Mouse (Mus musculus) frontal cortex, postnatal 25 days (tissue): ENCODE data around the gene Fyb.
A peak's percentile ranks its signal among the peaks of the same experiment; 100 is the strongest.

Source experiments
- DNase-seq, 2 experiments: peaks; one replicate each; pipeline ENCODE4 v3.0.0; 2022; ENCODE audit warnings: low spot score in 2 of 2

Fyb gene

DNA sequence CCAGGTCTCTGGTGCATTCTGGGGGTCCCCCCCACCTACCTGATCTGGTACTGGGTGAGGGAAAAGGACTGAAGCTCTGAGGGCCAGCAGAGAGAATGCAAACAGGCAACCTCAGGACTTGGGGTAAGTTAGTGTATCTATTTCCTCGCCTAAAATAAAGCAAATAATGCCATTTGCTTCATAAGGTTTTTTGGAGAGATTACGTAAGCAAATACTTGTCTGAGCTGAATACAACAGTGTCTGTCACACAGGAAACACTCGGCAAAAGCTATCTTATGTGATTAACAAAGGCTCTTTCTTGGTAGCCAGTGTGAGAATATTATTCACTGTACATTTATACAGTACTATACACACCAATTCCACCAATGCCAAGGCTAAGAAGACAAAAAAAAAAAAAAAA, 76.0 kb downstream of the Fyb start:
- no peak for DNase-seq

DNA sequence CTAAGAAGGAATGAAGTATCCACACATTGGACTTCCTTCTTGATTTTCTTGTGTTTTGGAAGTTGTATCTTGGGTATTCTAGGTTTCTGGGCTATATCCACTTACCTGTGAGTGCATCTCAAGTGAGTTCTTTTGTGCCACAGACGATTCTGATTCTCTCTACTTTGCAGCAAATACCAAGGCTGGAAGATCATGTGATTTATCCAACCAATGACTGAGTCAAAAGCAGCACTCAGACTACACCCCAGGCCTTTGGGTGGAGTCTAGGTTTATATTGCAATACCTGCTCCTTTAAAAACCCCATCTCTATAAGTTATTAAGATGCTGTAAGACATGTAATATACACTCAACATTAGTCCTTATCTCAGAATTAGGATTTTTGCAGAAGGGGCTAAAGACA, 77.7 kb downstream of the Fyb start:
- DNase-seq = no peak

DNA sequence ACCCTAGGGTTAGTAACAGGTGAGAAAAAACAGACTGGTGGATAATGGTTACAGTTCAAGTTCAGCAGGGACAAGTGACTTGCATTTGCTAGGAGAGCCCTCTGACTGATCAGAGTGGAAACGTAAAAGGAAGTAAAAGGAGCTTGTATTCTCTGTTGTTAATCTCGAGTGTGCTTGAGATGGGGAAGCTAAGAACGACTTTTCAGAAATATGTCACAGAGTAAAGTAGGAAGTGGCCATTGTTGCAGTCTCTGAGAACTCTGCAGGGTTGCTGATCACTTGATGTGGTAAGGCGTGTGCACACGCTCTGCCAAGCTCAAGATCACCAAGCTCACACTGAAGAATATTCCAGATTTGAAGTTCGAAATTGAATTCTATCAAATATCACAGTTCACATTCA, 78.7 kb downstream of the Fyb start:
- no peak for DNase-seq

DNA sequence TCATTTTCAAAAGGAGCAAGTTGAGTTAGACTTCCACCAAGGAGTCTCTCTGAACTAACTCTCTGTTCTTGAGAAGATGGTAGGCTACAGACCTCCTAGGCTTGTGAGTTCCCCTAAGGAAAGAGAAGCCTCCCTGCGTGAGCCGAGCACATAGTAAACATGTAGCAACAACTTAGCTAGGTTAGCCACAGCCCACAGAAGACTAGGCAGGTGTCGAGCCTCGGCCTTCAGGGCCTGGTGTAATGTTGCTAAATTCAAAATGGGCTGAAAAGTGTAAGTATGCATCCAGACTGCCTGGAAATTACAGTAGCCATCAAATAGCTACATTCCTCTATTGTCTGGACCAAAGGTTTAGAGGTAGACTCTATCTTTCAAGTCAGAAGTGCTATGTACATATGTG, 79.3 kb downstream of the Fyb start:
- no peak for DNase-seq

DNA sequence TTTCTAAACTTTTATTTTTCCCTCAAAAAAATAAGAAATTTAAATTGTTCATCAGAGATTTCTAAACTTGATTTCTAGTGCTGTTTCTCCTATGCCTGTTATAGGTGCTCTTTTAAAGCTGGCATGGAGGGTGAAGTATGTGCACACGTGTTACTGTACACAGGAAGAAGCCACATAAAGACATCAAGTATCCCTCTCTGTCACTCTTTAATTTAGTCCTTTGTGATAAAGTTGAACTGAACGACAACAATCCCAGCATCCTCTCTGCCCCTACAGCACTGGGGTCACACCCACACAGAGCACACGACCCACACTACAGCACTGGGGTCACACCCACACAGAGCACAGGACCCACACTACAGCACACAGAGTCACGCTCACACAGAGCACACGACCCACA, 88.0 kb downstream of the Fyb start:
- no peak for DNase-seq

DNA sequence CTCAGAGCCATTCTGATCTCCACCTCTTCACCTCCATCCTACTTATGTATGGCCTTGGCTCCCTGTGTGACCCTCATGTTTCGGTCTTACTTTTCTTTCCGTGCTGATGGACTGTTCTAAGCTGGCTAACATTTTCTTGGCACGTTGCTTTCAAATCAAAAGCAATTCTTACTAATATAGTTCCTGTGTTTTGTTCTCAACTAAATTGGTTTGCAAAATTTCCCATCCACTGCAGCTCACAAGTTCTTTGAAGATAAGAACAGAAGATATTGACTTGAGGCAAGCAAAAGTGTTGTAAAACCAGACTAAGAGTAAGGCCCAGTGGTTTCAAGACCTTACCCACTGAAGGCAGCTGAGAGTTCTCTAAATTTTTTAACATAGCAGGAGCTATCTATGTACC, 90.2 kb downstream of the Fyb start:
- DNase-seq = no peak

DNA sequence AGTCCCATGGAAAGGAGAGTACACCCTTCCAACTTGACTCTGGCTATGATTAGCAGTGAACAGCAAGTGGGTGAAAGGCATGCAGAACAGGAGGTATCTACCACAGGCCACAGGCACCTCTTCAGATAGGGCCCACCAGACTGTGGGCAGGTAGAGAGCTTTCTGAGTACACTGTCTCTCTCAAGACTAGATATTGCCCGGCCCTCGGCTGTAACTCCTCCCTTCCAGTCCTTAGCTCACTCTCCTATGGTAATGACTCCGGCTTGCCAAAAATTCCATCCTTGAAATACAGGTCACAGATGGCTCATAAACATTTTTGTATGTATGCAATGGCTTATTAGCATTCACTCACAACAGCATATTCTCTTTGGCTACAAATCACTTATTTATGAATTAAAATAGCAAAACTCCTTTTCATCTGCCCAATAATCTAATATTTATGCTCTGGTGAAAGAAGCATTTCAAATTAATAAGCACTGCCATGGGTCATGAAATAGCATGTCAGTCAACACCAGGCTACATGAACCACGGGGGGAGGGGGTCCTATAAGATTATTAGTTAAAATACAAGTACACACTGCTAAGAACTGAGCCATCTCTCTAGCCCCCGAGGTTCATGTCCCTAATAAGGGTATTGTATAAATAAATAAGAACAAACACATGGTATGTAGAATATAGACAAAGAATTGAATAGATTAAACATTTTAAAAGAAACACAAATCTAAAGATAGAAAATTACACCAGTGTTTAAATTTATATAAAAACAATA, 93.9 kb downstream of the Fyb start:
- no peak for DNase-seq

DNA sequence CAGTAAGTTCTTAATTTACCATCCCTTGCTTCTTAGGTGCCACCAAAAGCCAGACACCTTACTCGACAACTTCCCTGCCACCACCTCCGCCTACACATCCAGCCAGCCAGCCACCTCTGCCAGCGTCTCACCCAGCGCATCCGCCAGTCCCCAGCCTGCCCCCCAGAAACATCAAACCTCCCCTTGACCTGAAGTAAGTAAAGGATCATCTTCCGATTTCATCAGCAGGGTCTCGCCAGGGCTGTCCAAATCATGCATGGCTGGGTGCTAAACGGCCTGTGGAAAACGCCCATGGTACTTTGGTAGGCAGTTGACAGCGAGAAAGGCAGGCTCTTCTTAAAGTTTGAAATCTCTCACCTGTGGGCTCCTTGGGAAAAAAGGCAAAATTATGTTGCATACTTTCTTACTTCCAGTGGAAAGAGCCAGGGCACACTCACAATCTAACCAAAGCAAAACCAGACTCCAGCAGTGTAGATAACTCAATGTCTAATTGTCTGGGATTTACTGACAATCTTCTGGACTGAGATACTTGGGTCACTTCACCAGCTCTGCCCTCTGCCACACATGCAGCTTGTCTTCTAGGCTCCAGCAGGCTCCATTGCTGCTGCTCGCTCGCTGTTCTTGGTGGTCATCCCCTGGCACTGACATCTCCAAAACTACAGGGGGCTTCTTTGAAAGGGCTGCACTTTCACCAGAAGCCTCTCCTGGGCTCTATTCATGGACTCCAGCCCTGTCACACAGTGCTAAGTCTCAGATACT, 97.1 kb downstream of the Fyb start:
- no peak for DNase-seq

DNA sequence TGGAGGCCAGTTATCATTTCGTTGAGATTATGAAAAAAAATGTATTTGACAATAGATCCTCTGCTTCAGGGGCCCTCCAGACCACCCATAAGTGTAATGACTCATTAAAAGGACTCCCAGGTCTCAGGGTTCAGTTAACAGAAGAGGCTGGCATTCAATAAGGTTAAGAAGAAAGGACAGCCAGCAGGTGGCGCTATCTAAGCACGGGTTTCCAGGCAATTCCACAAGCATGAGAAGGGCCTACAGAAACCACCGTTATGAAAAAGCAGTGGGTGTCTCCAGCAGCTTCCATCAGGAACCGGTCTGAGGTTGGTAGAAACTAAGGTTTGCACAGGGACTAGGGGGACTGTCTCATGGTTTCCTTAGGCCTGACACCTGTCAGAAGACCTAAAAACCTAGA, 99.9 kb downstream of the Fyb start:
- DNase-seq = peak; percentile 70 to 76

DNA sequence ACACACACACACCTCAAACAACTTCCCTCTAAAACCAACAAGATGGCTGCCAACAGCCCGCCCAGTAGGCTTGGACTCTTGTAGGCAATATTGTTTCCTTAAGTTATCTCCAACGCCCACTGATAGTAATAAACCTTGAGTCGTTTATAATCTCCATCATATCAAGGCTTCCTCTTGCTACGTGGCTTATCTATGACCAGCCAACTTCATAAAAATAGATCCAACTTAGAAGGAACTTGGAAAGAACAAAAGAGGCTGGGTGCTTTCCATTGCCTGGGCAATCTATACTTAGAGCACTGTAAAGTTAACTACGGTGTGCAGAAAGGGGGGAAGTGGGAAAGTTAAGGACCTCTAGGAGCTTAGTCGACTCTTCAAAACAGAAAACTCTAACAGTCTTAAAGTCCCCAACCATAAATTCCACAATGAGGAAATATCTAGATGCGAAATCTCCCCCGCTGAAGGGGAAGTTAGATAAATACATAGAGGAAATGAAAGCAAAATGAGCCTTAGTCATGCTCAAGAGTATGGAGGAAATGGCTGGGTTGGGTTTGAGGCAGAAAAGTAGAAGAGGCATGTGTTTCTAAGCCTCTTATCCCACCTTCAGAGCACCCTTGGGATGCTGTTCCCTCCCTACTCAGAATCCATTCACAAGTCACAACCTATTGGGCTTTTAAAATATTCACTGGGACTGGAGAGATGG, 101.0 kb downstream of the Fyb start:
- no peak for DNase-seq

DNA sequence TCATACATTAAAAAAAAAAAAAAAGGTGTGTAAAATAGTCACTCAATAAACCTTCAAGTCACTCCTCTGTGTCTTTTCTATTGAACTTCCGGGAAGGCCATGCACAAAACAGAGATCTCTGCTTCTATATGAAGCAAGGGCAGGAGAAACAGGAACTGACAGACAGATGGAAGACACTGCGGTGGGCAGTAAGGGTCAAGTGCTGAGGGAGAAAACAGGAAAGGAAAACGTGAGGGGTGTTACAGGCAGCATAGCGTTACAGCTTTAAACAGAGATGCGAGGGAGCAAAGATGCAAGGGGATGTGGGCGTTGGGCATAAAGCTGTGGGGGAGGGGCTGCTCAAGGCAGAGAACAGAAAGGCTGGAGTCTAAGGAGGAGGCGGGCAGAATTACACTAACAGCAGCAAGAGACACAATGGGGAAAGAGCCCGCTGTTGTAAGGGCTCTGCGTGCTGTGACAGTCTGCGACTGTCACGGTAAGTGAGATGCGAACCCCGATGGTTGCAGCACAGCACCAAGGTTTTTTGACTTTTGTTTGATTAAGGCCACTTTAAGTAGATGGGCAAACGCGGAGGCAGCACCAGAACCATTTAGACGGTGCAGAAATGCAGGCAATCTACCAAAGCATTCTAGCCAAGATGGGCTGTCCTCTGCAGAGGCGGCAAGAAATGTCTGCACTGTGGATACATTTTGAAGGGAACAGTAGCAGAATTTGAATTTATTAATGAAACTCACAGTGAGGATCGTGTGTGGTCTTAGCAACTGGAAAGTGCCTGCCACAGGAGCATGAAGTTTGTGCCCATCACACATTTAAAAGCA, 101.9 kb downstream of the Fyb start:
- DNase-seq = no peak

DNA sequence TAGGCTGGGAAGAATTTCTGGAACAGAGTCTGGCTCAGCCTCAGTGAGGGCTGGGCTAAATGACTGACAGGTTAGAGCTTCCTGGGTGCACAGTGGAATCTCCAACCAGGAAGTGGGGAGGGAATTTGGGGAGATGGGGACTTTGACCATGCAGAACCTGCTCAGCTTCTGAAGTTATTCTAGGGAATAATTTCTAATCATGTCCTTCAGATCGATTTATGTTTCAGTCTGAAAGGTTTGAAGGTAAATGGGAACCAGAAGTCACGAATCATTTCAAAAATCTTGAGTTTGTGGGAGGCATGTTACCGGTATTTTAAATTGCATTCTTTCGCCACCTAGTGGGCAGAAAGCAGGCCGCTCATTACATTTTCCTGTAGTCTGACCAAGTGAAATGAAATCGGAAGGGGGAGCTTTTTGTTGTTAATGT, 103.0 kb downstream of the Fyb start:
- peak; percentile 11 to 35 for DNase-seq

DNA sequence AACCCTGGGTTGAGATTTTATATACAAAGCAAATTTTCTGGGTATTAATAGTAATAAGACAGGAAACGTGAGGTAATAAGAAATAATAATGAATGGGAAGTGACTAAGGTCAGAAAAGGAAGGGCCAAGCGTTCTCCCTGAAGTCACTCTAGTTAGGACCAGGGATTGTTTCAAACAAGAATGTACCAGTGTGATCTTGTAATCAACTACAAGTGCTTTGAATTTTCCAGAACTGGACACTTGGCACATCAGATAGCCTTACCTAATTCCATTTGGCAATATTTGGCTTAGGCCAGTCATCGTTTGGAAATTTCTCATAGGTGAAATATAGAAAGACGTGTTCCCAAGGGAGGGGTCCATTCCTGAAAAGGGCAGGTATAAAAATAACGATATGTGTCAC, 103.5 kb downstream of the Fyb start:
- DNase-seq = no peak

DNA sequence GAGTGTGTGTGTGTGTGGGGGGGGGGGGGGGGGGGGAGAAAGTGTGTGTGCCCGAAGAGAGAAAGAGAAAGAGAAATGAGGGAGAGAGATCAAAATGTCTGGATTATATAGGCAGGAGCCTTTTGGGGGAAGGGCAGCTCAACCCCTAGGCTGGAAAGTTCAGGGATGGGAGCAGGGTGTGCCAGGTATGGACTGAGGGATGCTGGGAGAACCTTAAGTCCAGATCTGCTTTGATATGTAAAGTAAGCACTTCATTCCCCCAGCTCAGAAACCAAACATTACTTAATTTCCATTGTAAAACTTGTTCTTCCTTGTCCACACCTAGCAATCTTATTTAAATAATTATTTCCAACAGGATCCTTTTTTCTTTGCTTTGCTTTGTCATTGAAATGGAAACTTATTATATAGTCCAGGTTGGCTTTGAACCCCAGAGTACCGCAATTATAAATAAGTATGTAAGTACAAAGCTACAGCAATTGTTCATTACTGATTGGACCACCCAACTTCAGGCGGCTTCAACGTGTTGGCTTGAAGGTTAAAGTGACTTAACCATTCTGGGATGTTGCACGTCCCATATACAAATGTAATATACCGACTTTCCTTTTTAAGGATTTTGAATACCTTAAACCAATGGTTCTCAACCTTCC, 105.9 kb downstream of the Fyb start:
- DNase-seq = no peak

DNA sequence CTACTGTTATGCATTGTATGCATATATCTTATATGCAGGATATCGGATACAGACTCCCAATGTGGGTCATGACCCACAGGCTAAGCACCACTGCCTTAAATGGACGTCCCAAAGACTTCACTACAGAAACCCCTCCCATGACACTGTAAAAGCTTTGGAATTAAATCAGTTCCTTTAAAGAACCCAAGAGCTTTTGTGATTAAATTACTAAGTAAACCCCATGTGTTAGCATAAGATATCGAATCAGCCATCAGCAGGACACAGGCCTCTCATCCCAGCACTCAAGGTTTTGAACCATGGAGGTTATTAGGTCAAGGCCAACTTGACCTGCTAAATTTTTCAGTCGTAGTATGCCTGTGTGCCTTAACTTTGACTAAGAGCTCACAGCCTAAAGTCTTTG, 106.5 kb downstream of the Fyb start:
- no peak for DNase-seq

DNA sequence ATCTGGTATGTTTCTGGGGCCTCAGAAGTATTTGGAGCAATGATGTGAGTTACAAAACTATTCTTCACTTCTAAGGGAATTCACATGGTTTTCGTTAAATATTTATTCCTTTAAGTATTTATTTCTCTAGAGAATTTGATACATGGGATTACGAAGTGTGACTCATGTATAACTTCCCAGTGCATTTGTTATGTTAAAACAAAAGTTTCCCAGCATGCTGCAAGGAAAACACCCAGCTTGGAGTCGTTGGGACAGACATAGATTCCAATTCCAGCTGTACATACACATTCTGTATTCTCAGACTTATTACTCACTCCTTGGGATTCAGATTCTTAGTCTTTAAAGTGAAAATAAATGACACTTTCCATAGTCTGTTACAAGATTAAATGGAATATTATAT, 112.8 kb downstream of the Fyb start:
- DNase-seq = no peak

DNA sequence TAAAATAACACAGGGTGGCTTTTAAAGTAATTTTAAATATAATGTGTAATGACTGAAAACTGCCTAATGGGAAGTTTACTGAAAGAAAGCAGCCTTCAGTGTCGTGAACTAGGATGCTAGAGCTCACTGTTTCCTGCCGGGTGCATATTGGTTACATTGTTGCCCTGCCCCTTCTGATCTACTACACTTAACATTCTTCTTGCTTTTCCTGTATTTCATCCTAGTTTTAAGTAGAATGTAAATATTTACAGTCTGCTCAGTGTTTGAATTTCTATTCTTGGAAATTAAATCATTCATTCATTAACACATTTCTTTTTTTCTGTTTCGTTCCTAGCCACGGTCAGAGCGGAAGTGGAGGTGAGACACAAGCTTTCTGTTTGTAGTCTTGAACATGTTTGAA, 119.6 kb downstream of the Fyb start:
- DNase-seq = no peak

DNA sequence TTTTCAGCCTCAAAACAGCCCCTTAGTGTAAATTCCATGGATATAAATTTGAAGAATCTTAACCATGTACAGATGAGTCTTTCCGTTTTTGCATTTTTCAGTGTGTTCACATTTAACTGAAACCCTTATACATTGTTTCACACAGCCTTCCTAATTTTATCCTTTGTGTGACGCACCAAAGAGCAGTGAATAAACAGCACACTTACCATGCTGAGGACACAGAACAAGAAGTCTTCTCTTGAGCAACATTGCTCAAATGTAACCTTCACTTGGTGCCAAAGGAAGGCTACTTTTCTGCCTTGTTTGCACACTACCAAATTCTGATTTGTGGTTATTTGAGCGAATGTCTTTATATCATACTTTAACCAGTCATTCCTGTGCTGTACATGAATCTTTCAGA, 122.8 kb downstream of the Fyb start:
- DNase-seq = no peak

DNA sequence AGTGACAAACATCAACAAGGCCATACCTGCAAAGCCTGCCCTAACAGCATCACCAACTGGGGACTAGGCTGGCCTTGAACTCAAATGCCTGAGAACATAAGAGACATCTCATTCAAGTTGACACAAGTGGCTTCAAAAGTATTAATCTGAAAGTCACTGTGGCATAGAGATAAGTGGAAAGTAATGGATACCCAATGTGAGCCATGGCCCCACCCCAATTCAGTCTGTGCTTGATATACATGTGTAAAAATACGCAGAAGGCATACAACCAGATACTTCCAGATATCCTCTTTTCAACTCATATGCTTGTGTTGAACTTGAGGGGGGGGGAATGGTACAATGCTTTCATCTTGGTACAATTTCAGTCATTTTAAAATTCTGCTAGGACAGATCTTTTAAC, 124.4 kb downstream of the Fyb start:
- DNase-seq = no peak

DNA sequence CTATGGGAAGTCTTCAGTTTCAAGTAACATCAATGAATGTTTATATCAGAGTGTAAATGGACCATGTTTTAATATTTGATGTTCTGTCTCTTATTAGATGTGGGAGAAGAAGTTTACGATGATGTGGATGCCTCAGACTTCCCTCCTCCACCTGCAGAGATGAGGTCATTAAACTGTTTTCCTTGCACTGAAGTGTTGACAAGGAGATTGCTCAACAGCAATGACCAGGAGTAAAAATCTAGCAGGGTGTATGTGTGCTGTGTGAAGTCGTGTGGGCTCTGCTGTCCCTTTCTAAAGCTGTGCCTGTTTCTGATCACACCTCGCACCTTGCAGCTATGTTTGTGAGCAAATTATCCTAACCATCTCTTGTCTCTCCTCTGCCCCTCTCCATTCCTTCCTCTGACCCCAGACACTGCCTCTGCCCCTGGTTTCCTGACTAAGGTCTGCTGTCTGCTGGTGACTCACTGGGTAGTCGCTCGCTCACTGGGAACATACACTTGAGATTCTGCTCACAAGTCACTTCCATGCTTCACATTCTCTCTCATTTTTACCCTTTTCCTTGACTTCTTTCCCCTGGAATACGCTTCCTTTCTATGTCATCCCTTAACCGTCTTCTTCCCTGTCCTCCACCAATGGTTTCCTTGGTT, 126.2 kb downstream of the Fyb start:
- no peak for DNase-seq

DNA sequence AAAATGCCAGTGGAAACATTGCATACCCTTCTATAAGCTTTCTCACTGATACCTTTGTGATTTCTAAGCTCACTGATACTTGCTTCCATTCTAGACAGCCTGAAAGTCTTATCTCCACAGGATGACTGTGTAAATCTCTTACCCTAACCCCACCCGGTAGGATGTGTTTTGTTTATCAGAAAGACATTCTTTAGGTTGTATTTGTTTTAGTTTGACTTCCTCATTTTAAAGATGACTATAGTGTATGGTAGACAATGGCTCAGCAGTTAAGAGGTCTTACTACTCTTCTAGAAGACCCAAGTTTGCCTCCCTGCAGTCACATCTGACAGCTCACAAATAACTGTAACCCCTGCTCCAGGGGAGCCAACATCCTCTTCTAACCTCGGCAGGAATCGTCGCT, 130.4 kb downstream of the Fyb start:
- DNase-seq = no peak
